Mouse (Mus musculus) bone marrow macrophage, adult 2 months (primary cell): Measurements from ENCODE around the gene Spink8.

Experiments
- CTCF ChIP-seq: IDR thresholded peaks from 2 replicates; pipeline ENCODE4 v1.5.1; 2012; ENCODE audit warnings: low read depth, mild to moderate bottlenecking, low read length, moderate library complexity
- POLR2A ChIP-seq: IDR thresholded peaks from 2 replicates; pipeline ENCODE4 v1.6.1; 2012; ENCODE audit warnings: mild to moderate bottlenecking, low read depth, low read length, borderline replicate concordance

GRCm38 (mm10) chr9:109826181-109826580 is 14.1 kb downstream of the Spink8 start:
- TF ChIP-seq POLR2A (no peak), CTCF (no peak)
